Mouse (Mus musculus) bone marrow, adult 2 months (tissue): ENCODE data around the gene Ephb2. TPM values are rescaled to one million over a fixed set of nuclear protein-coding genes. Genes with fewer than 3 reads are reported as not detected.

Experiments used
- H3K27ac ChIP-seq: fragments of 200-500 bp; 2 replicates; pipeline ENCODE4 v1.5.1; 2012; ENCODE audit warnings: low read depth, mild to moderate bottlenecking, control low read depth, inconsistent platforms, low read length; ENCODE audit not compliant: control insufficient read depth, poor library complexity, insufficient read depth
- H3K4me1 ChIP-seq: fragments of 200-500 bp; 2 replicates; pipeline ENCODE4 v1.6.1; 2011; ENCODE audit warnings: low read length; ENCODE audit not compliant: control insufficient read depth, insufficient read depth
- H3K4me3 ChIP-seq: fragments of 200-500 bp; replicated peaks from 2 replicates; pipeline ENCODE3; 2011; ENCODE audit warnings: mild to moderate bottlenecking, low read depth, low read length, control low read depth; ENCODE audit not compliant: control insufficient read depth
- CTCF ChIP-seq: fragments of 200-500 bp; IDR thresholded peaks from 2 replicates; pipeline ENCODE4 v1.5.1; 2011; ENCODE audit warnings: low read length, control low read depth; ENCODE audit not compliant: control insufficient read depth, insufficient read depth
- POLR2A ChIP-seq: fragments of 200-500 bp; IDR thresholded peaks from 2 replicates; pipeline ENCODE4 v1.6.1; 2011; ENCODE audit warnings: low read depth, mild to moderate bottlenecking, control low read depth, low read length, borderline replicate concordance; ENCODE audit not compliant: control insufficient read depth
- WGBS: fragments of 180-500 bp; shearing (Covaris S2); methylation state at CpG from one replicate; pipeline ENCODE4 v1.1.7; 2018; 5-methylcytosine and 5-hydroxymethylcytosine counted together
- polyA plus RNA-seq: library from polyadenylated mRNA; stranded (reverse); fragments of >200 nt; gene quantifications from 2 replicates; pipeline ENCODE4 v1.2.4, GENCODE M21; 2011; ENCODE audit warnings: low replicate concordance; ENCODE audit not compliant: missing spikeins, insufficient read depth, insufficient read length

The Ephb2 gene
- polyA plus RNA-seq, 1 experiment = 5.1 TPM

- Histone ChIP-seq H3K27ac (no peak overlapping the region), H3K4me3 (no peak overlapping the region), H3K4me1 (peaks cover 2% of the 10 kb centered on the region; the same call in 1 of the 2 replicates)
- WGBS = 55% methylated on average over 15 of the region's 15 CpGs
- no peak for TF ChIP-seq CTCF
- no peak for TF ChIP-seq POLR2A
Measured at GRCm38 (mm10) chr4:136864751-136865470, 29.1 kb upstream of the Ephb2 start.

GRCm38 (mm10) chr4:136863517-136863916 lies 27.7 kb upstream of the Ephb2 start:
- Histone ChIP-seq H3K4me1 (no peaks in the 10 kb centered on the region), H3K4me3 (no peak overlapping the region), H3K27ac (no peak overlapping the region)
- TF ChIP-seq CTCF (no peak), POLR2A (no peak)
- 49% methylated on average over 9 of the region's 9 CpGs for WGBS

- 66% methylated on average over 2 of the region's 2 CpGs for WGBS
- Histone ChIP-seq H3K4me1 (no peaks in the 10 kb centered on the region), H3K4me3 (no peak overlapping the region), H3K27ac (no peak overlapping the region)
- TF ChIP-seq POLR2A (no peak), CTCF (no peak)
Measured at GRCm38 (mm10) chr4:136862411-136862810, 26.6 kb upstream of the Ephb2 start.

GRCm38 (mm10) chr4:136861806-136862205 lies 26.0 kb upstream of the Ephb2 start:
- no peak overlapping the region for H3K4me3 ChIP-seq
- H3K4me1 ChIP-seq = no peaks in the 10 kb centered on the region
- TF ChIP-seq POLR2A = no peak
- TF ChIP-seq CTCF = no peak
- 61% methylated on average over 17 of the region's 17 CpGs for WGBS
- no peak overlapping the region for H3K27ac ChIP-seq

GRCm38 (mm10) chr4:136860022-136860421 lies 24.2 kb upstream of the Ephb2 start:
- Histone ChIP-seq H3K4me3 (no peak overlapping the region), H3K4me1 (no peaks in the 10 kb centered on the region), H3K27ac (no peak overlapping the region)
- 81% methylated on average over 7 of the region's 7 CpGs for WGBS
- TF ChIP-seq POLR2A = no peak
- peak; percentile 54; the same call in 1 of the 2 replicates for TF ChIP-seq CTCF

- 48% methylated on average over 6 of the region's 6 CpGs for WGBS
- no peak overlapping the region for H3K4me3 ChIP-seq
- H3K4me1 ChIP-seq = no peaks in the 10 kb centered on the region
- TF ChIP-seq CTCF = no peak
- TF ChIP-seq POLR2A = no peak
- no peak overlapping the region for H3K27ac ChIP-seq
Measured at GRCm38 (mm10) chr4:136855081-136855480, 19.3 kb upstream of the Ephb2 start.

- no peak overlapping the region for H3K4me3 ChIP-seq
- 83% methylated on average over 12 of the region's 12 CpGs for WGBS
- H3K4me1 ChIP-seq = no peaks in the 10 kb centered on the region
- TF ChIP-seq POLR2A (no peak), CTCF (no peak)
- no peak overlapping the region for H3K27ac ChIP-seq
Measured at GRCm38 (mm10) chr4:136852989-136853388, 17.2 kb upstream of the Ephb2 start.

- WGBS = 66% methylated on average over 5 of the region's 5 CpGs
- TF ChIP-seq POLR2A (no peak), CTCF (no peak)
- no peaks in the 10 kb centered on the region for H3K4me1 ChIP-seq
- H3K4me3 ChIP-seq = no peak overlapping the region
- H3K27ac ChIP-seq = no peak overlapping the region
Measured at GRCm38 (mm10) chr4:136852119-136852518, 16.3 kb upstream of the Ephb2 start.
